Mouse (Mus musculus) limb, embryonic 13.5 days (tissue): Measurements from ENCODE around the gene Col12a1. TPM values are rescaled to one million over a fixed set of nuclear protein-coding genes. Genes with fewer than 3 reads are reported as not detected.

Experiments
- ATAC-seq: fragments of 200-750 bp; cut with Nextera tagmentation; 2 replicates; pipeline ENCODE4 v1.8.0; 2017; ENCODE audit warnings: low read depth, moderate number of reproducible peaks, moderate TSS enrichment; ENCODE audit not compliant: low FRiP score
- H3K27ac ChIP-seq: fragments of 300-500 bp; sonication (generic); 2 replicates; pipeline ENCODE4 v1.5.1; 2015; ENCODE audit warnings: inconsistent platforms, mild to moderate bottlenecking, moderate library complexity
- H3K27me3 ChIP-seq: fragments of 300-500 bp; sonication (generic); 2 replicates; pipeline ENCODE4 v1.6.1; 2015; ENCODE audit warnings: mild to moderate bottlenecking, inconsistent platforms
- H3K36me3 ChIP-seq: fragments of 300-500 bp; sonication (generic); 2 replicates; pipeline ENCODE4 v1.6.1; 2015; ENCODE audit warnings: inconsistent platforms, mild to moderate bottlenecking, moderate library complexity
- H3K4me1 ChIP-seq: fragments of 300-500 bp; sonication (generic); 2 replicates; pipeline ENCODE4 v1.6.1; 2015; ENCODE audit warnings: inconsistent platforms
- H3K4me2 ChIP-seq: fragments of 300-500 bp; sonication (generic); replicated peaks from 2 replicates; pipeline ENCODE4 v1.6.1; 2015; ENCODE audit warnings: inconsistent platforms, mild to moderate bottlenecking, moderate library complexity
- H3K4me3 ChIP-seq: fragments of 300-500 bp; sonication (generic); 2 replicates; pipeline ENCODE4 v1.5.1; 2015; ENCODE audit warnings: moderate library complexity, mild to moderate bottlenecking, inconsistent platforms
- H3K9ac ChIP-seq: fragments of 300-500 bp; sonication (generic); 2 replicates; pipeline ENCODE4 v1.6.1; 2015; ENCODE audit warnings: mild to moderate bottlenecking, inconsistent platforms
- H3K9me3 ChIP-seq: fragments of 300-500 bp; sonication (generic); 2 replicates; pipeline ENCODE4 v1.6.1; 2016; ENCODE audit warnings: inconsistent platforms
- WGBS: fragments of 180-500 bp; shearing (Covaris S2); methylation state at CpG from one replicate; pipeline ENCODE4 v1.1.7; 2015; 5-methylcytosine and 5-hydroxymethylcytosine counted together
- polyA plus RNA-seq: library from polyadenylated mRNA; unstranded; fragments of >200 nt; fragmentation: Nextera tagmentation; extraction: Ambion mirVana; gene quantifications from 2 replicates; pipeline ENCODE4 v1.2.1, GENCODE M21; 2015

Gene Col12a1
- 87.8 and 99.8 TPM in 2 replicates for polyA plus RNA-seq

DNA sequence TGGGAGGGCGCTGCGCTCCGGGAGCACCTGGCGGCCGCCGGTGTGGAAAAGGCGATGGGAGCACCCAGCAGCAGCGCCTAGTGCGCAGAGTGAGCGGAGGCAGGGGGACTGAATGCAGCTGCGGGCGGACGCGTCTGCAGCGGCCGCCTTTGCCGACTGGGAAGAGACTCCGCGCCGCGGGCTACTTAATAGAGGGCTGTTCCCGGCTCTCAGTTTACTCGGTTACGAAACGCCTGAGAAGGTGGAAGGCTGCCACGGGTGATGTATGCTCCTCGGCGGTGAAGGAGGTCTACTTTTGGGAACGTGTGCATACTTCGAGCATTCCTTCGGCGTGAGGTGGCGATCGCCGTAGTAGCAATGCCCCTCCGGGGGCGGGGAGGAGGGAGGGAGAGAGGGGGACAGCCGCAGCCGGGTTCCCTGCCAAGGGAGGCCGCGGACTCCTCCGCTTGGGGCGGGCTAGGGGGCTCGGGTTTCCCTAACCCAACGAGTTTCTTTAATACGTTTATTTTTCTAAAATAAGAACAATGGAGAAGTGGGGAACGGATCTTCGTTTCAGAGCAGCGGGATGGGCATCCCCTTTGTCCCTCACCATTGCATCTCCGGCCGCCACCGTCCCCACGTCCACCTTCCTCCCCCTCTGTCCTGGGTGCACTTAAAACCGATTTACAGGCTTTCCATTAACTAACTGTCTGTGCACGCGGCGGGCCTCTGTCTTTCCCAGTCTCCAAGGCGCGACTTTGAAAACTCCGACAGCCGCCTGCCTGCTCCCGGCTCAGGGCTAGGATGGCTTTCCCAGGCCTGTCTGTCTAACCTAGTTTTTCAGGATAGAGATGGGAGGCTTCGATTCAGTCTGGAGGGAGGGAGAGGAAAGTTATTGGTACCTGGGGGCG lies at the start of gene Col12a1:
Gene Col12a1 (minus strand): TSS at position 351 of the 890 bp plus-strand sequence.
- peak within 1 kb of the TSS; percentile 95 for H3K27ac ChIP-seq
- peaks cover 38% of the 10 kb centered on the region for H3K4me1 ChIP-seq
- peak within 1 kb of the TSS; percentile 79 for H3K4me2 ChIP-seq

GRCm38 (mm10) chr9:79766991-79767545 lies 48.4 kb upstream of the Col12a1 start:
- Histone ChIP-seq H3K4me3 (no peak overlapping the region), H3K36me3 (peaks cover 11% of the 10 kb centered on the region; the same call in 1 of the 2 replicates), H3K4me1 (no peaks in the 10 kb centered on the region), H3K4me2 (no peak overlapping the region), H3K9me3 (no peaks in the 10 kb centered on the region), H3K27me3 (no peaks in the 10 kb centered on the region), H3K9ac (no peak overlapping the region), H3K27ac (no peak overlapping the region)
- WGBS, result 89% methylated on average over 5 of the region's 5 CpGs
- no peak for ATAC-seq

More for the DNA sequence above, at the start of gene Col12a1:
- peak; percentile 68 for ATAC-seq
- H3K4me3 ChIP-seq, result peak within 1 kb of the TSS; percentile 74
- H3K36me3 ChIP-seq, result no peaks in the 10 kb centered on the region
- under 1% methylated on average over 62 of the region's 64 CpGs for WGBS
- H3K27me3 ChIP-seq, result peaks cover 6% of the 10 kb centered on the region; the same call in 1 of the 2 replicates
- peaks cover 6% of the 10 kb centered on the region; the same call in 1 of the 2 replicates for H3K9me3 ChIP-seq
- peak within 1 kb of the TSS; percentile 91 for H3K9ac ChIP-seq

GRCm38 (mm10) chr9:79765329-79765728 lies 46.7 kb upstream of the Col12a1 start:
- Histone ChIP-seq H3K4me2 (no peak overlapping the region), H3K4me3 (no peak overlapping the region)
- 90% methylated on average over 4 of the region's 4 CpGs for WGBS

GRCm38 (mm10) chr9:79762519-79762918 lies 43.9 kb upstream of the Col12a1 start:
- no peaks in the 10 kb centered on the region for H3K9me3 ChIP-seq
- 78% methylated on average over 6 of the region's 6 CpGs for WGBS
- no peak for ATAC-seq
- H3K36me3 ChIP-seq, result peaks cover 5% of the 10 kb centered on the region
- H3K9ac ChIP-seq, result no peak overlapping the region
- no peak overlapping the region for H3K4me3 ChIP-seq
- peaks cover 13% of the 10 kb centered on the region for H3K4me1 ChIP-seq
- no peaks in the 10 kb centered on the region for H3K27me3 ChIP-seq
- no peak overlapping the region for H3K4me2 ChIP-seq
- no peak overlapping the region for H3K27ac ChIP-seq

More at GRCm38 (mm10) chr9:79765329-79765728, 46.7 kb upstream of the Col12a1 start:
- Histone ChIP-seq H3K9me3 (no peaks in the 10 kb centered on the region), H3K27ac (no peak overlapping the region), H3K4me1 (no peaks in the 10 kb centered on the region), H3K36me3 (peaks cover 4% of the 10 kb centered on the region; the same call in 1 of the 2 replicates), H3K9ac (no peak overlapping the region), H3K27me3 (no peaks in the 10 kb centered on the region)
- no peak for ATAC-seq

- Histone ChIP-seq H3K4me2 (peak overlapping the region; percentile 75), H3K9ac (peak overlapping the region; percentile 78), H3K27ac (peak overlapping the region; percentile 89), H3K27me3 (no peaks in the 10 kb centered on the region), H3K4me1 (peaks cover 13% of the 10 kb centered on the region), H3K36me3 (peaks cover 23% of the 10 kb centered on the region), H3K9me3 (no peaks in the 10 kb centered on the region), H3K4me3 (peak overlapping the region; percentile 91)
- WGBS, result 9% methylated on average over 14 of the region's 14 CpGs
- 0 out of 2 replicates have a peak, but pooled peaks have one; percentile 43 for ATAC-seq
These were observed 41.4 kb upstream of the Col12a1 start for GRCm38 (mm10) chr9:79760076-79760475.

- ATAC-seq, result peak; percentile 99
- Histone ChIP-seq H3K4me3 (peak within 1 kb of the TSS; percentile 91), H3K36me3 (peaks cover 26% of the 10 kb centered on the region), H3K9ac (peak within 1 kb of the TSS; percentile 83), H3K9me3 (no peaks in the 10 kb centered on the region), H3K4me1 (peaks cover 13% of the 10 kb centered on the region), H3K4me2 (peak within 1 kb of the TSS; percentile 75), H3K27me3 (no peaks in the 10 kb centered on the region), H3K27ac (peak within 1 kb of the TSS; percentile 89)
- under 1% methylated on average over 49 of the region's 49 CpGs for WGBS
These were observed 40.9 kb upstream of the Col12a1 start, which contains the start of gene Cox7a2 for GRCm38 (mm10) chr9:79759385-79760005. TSS of gene Cox7a2 (minus strand) at chr9:79759878.

DNA sequence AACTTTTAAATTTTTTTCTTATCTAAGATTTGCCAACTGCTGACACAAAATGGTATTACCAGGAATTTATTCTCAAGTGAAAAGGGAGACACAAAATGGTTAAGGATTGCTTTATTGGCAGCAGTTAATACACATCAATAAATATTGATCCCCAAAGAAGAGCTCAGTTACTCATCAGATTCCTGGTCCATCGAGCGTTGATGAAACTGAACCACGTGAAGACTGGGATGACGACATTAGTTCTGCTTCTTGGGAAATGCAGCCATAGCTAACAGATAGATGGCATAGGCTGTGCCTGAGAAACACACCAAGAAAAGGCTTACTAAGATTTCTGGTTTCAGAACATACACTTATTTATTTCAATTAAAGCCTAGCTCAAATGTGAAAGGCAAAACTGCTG lies 36.7 kb upstream of the Col12a1 start:
- Histone ChIP-seq H3K27ac (no peak overlapping the region), H3K4me1 (peaks cover 13% of the 10 kb centered on the region), H3K36me3 (peaks cover 44% of the 10 kb centered on the region), H3K9me3 (no peaks in the 10 kb centered on the region), H3K4me3 (no peak overlapping the region), H3K9ac (no peak overlapping the region), H3K27me3 (no peaks in the 10 kb centered on the region), H3K4me2 (no peak overlapping the region)
- no peak for ATAC-seq
- WGBS, result 96% methylated on average over 4 of the region's 4 CpGs

- Histone ChIP-seq H3K4me3 (no peak overlapping the region), H3K9me3 (no peaks in the 10 kb centered on the region), H3K27me3 (no peaks in the 10 kb centered on the region), H3K9ac (no peak overlapping the region), H3K36me3 (peaks cover 35% of the 10 kb centered on the region), H3K27ac (no peak overlapping the region), H3K4me1 (no peaks in the 10 kb centered on the region), H3K4me2 (no peak overlapping the region)
- 61% methylated on average over 8 of the region's 8 CpGs for WGBS
- no peak for ATAC-seq
These were observed 33.2 kb upstream of the Col12a1 start for GRCm38 (mm10) chr9:79751846-79752245.

DNA sequence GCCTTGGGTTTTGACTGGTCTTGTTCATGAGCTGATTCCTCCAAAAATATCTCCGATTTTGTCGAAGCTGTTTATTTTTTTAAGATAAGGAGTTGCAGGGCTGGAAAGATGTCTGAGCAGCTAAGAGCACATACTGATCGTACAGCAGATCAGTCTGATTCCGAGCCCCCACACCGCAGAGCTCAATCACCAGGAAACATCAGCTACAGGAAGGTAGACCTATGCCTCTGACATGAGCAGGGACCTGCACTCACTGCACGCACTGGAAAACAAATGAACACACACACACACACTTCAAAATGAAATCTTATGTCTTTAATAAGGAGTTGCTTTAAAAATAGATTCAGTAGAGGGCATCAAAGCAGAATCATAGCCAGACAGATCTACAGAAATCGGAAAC lies 32.1 kb upstream of the Col12a1 start:
- Histone ChIP-seq H3K36me3 (peaks cover 27% of the 10 kb centered on the region), H3K9ac (no peak overlapping the region), H3K27ac (no peak overlapping the region), H3K4me1 (no peaks in the 10 kb centered on the region), H3K9me3 (no peaks in the 10 kb centered on the region), H3K4me2 (no peak overlapping the region), H3K27me3 (no peaks in the 10 kb centered on the region), H3K4me3 (no peak overlapping the region)
- WGBS, result 88% methylated on average over 7 of the region's 7 CpGs
- ATAC-seq, result no peak

DNA sequence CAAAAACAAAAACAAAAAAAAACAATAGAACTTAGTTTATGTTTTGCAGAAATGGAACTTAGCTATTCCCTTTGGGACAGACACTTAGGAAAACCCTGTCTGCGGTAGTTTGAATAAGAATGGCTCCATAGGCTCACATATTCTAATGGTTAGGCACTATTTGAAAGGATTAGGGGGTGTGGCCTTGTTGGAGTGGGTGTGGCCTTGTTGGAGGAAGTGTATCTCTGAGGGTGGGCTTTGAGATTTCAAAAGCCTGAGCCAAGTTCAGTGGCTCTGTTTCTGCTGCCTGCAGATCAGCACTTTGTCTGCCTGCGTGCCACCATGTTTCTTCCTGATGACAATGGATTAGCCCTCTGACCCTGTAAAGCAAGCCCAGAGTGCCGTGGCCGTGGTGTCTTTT lies 26.4 kb upstream of the Col12a1 start:
- Histone ChIP-seq H3K9ac (no peak overlapping the region), H3K4me1 (no peaks in the 10 kb centered on the region), H3K4me2 (no peak overlapping the region), H3K4me3 (no peak overlapping the region), H3K9me3 (no peaks in the 10 kb centered on the region), H3K27ac (no peak overlapping the region), H3K36me3 (no peaks in the 10 kb centered on the region), H3K27me3 (no peaks in the 10 kb centered on the region)
- 71% methylated on average over 4 of the region's 4 CpGs for WGBS
- no peak for ATAC-seq

GRCm38 (mm10) chr9:79735608-79736007 lies 17.0 kb upstream of the Col12a1 start:
- 78% methylated on average over 6 of the region's 6 CpGs for WGBS

DNA sequence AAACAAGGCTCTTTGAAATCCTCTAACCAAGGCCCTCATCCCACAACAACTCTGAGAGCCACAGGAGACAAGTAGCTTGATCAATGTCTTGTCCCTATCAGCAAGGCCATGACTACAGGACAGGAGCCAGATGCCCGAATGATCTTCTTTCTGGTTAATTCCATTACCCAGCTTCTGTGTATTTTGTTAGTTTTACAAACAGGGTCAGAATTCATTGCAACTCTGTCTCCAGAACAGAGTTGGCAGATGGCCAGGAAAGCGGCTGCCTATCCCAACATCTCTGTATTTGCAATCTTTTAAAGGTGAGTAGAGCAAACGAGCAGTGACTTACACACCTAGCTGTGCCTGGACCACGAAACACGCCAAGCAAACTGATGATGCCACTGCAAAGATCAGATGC lies 11.7 kb upstream of the Col12a1 start:
- H3K27ac ChIP-seq, result no peak overlapping the region
- no peaks in the 10 kb centered on the region for H3K27me3 ChIP-seq
- ATAC-seq, result no peak
- H3K4me2 ChIP-seq, result no peak overlapping the region
- H3K4me3 ChIP-seq, result no peak overlapping the region
- 82% methylated on average over 5 of the region's 5 CpGs for WGBS
- H3K36me3 ChIP-seq, result no peaks in the 10 kb centered on the region
- H3K9me3 ChIP-seq, result no peaks in the 10 kb centered on the region
- H3K4me1 ChIP-seq, result no peaks in the 10 kb centered on the region
- no peak overlapping the region for H3K9ac ChIP-seq

More at GRCm38 (mm10) chr9:79735608-79736007, 17.0 kb upstream of the Col12a1 start:
- no peak for ATAC-seq
- Histone ChIP-seq H3K9ac (no peak overlapping the region), H3K4me1 (no peaks in the 10 kb centered on the region), H3K4me3 (no peak overlapping the region), H3K27me3 (no peaks in the 10 kb centered on the region), H3K4me2 (no peak overlapping the region), H3K27ac (no peak overlapping the region), H3K36me3 (no peaks in the 10 kb centered on the region), H3K9me3 (no peaks in the 10 kb centered on the region)
